Mouse (Mus musculus) liver, embryonic 12.5 days (tissue): ENCODE results near the gene Syne3. TPM values are rescaled to one million over a fixed set of nuclear protein-coding genes. Genes with fewer than 3 reads are reported as not detected.

ENCODE experiments used
- ATAC-seq: fragments of 200-750 bp; cut with Nextera tagmentation; 2 replicates; pipeline ENCODE4 v1.8.0; 2017; ENCODE audit warnings: moderate number of reproducible peaks, mild to moderate bottlenecking, moderate library complexity
- H3K27ac ChIP-seq: fragments of 300-500 bp; sonication (generic); 2 replicates; pipeline ENCODE4 v1.5.1; 2016; ENCODE audit warnings: mild to moderate bottlenecking
- H3K27me3 ChIP-seq: fragments of 300-500 bp; sonication (generic); replicated peaks from 2 replicates; pipeline ENCODE4 v1.6.1; 2016; ENCODE audit warnings: mild to moderate bottlenecking, moderate library complexity
- H3K36me3 ChIP-seq: fragments of 300-500 bp; sonication (generic); 2 replicates; pipeline ENCODE4 v1.6.1; 2016; ENCODE audit warnings: mild to moderate bottlenecking, moderate library complexity
- H3K4me1 ChIP-seq: fragments of 300-500 bp; sonication (generic); 2 replicates; pipeline ENCODE4 v1.6.1; 2016
- H3K4me2 ChIP-seq: fragments of 300-500 bp; sonication (generic); 2 replicates; pipeline ENCODE4 v1.6.1; 2016; ENCODE audit warnings: mild to moderate bottlenecking, moderate library complexity
- H3K4me3 ChIP-seq: fragments of 300-500 bp; sonication (generic); 2 replicates; pipeline ENCODE4 v1.5.1; 2016; ENCODE audit warnings: mild to moderate bottlenecking, moderate library complexity
- H3K9ac ChIP-seq: fragments of 300-500 bp; sonication (generic); 2 replicates; pipeline ENCODE4 v1.6.1; 2016; ENCODE audit warnings: mild to moderate bottlenecking, moderate library complexity
- H3K9me3 ChIP-seq: fragments of 300-500 bp; sonication (generic); replicated peaks from 2 replicates; pipeline ENCODE4 v1.6.1; 2016; ENCODE audit warnings: mild to moderate bottlenecking, moderate library complexity
- WGBS: fragments of 180-500 bp; shearing (Covaris S2); methylation state at CpG from one replicate; pipeline ENCODE4 v1.1.7; 2016; ENCODE audit not compliant: insufficient replicate concordance; 5-methylcytosine and 5-hydroxymethylcytosine counted together
- polyA plus RNA-seq: library from polyadenylated mRNA; unstranded; fragments of >200 nt; fragmentation: Nextera tagmentation; extraction: Ambion mirVana; gene quantifications from 2 replicates; pipeline ENCODE4 v1.2.1, GENCODE M21; 2016

The Syne3 gene
- polyA plus RNA-seq, 1 experiment from 2014 or later: 2.1 TPM

DNA sequence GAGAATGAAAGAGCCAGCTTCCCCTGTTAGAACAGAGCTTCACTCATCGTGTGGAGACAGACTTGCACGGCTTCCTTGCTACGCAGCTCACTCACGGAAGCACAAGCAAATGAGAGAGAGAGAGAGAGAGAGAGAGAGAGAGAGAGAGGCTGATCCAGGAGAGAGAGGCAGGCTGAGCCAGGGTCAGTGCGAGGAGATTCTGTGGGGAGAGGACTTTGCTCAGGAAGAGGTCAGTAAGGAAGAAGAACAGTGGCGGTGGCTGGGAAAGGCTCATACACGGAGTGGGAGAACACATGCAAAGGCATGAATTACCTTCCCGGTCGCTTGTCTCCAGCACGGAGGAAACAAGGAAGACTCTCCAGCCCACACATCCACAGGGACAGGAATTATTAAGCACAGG is 12.4 kb downstream of the Syne3 start:
- H3K4me3 ChIP-seq: no peak overlapping the region
- no peaks in the 10 kb centered on the region for H3K9me3 ChIP-seq
- H3K36me3 ChIP-seq: no peaks in the 10 kb centered on the region
- no peak overlapping the region for H3K4me2 ChIP-seq
- 79% methylated on average over 10 of the region's 10 CpGs for WGBS
- 0 out of 2 replicates have a peak, but pooled peaks cover 3% of the 10 kb centered on the region for H3K27me3 ChIP-seq
- no peak overlapping the region for H3K27ac ChIP-seq
- ATAC-seq: no peak
- H3K9ac ChIP-seq: no peak overlapping the region
- peaks cover 91% of the 10 kb centered on the region for H3K4me1 ChIP-seq

DNA sequence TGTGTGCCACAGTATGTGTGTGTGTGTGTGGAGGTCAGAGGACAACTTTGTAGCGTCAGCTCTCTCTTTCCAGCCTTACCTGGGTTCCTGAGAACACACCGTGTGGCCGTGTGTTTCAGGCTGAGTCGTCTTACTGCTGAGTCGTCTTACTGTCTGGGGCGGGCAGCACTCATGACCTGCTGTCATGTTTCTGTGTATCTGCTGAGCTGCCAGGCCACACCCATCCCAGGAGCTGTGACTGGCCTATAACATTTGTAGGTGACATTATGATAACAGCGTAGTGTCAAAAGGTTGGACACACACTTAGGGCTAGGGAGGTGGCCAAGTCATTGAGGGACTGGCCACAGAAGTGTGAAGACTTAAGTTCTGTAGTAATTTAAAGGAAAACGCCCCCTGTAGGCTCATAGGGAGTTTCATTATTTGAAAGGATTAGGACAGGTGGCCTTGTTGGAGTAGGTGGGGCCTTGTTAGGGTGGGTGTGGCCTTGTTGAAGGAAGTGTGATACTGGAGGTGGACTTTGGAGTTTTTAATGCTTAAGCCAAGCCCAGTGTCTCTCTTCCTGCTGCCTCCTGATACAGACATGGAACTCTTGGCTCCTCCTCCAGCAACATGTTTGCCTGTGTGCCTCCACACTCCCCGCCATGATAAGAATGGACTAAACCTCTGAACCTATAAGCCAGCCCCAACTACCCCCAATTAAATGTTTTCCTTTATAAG is 13.4 kb downstream of the Syne3 start:
- ATAC-seq: peak; percentile 83
- Histone ChIP-seq H3K9me3 (no peaks in the 10 kb centered on the region), H3K9ac (no peak overlapping the region), H3K27me3 (0 out of 2 replicates have a peak, but pooled peaks cover 3% of the 10 kb centered on the region), H3K4me1 (peaks cover 87% of the 10 kb centered on the region), H3K4me2 (peak overlapping the region; percentile 17; the same call in 1 of the 2 replicates), H3K36me3 (no peaks in the 10 kb centered on the region), H3K27ac (peak overlapping the region; percentile 67), H3K4me3 (no peak overlapping the region)
- 45% methylated on average over 9 of the region's 9 CpGs for WGBS

DNA sequence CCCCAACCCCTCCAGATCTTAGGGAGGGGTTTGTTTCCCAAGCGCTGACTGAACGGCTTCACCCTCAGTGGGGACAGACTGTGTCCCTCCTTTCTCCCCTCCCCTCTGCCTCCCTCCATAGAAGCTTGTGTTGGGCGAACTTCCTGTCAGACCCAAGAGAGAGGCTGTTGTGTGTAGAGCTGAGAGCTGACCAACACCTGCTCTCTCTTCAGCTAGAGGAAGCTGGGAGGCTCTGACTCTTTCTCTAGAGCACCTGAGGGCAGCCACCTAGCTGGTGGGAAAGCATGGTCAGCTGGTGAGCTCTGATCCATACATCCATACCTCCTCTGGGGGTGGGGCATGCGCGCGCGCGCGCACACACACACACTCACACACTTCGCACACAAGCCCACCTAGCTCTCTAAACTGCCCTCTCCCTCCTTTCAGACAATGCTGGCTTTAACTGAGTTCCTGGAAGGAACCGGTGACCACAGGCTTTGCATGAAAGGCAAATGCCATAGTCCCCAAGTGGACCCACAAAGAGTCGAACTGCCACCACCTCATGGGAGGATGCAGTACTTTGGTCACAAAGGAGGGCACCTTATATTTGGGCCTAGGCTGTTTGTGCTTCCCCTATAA is 14.2 kb downstream of the Syne3 start:
- H3K27me3 ChIP-seq: 0 out of 2 replicates have a peak, but pooled peaks cover 3% of the 10 kb centered on the region
- H3K36me3 ChIP-seq: no peaks in the 10 kb centered on the region
- peak overlapping the region; percentile 67; the same call in 1 of the 2 replicates for H3K27ac ChIP-seq
- H3K4me1 ChIP-seq: peaks cover 87% of the 10 kb centered on the region
- WGBS: 73% methylated on average over 12 of the region's 12 CpGs
- no peak overlapping the region for H3K4me3 ChIP-seq
- no peak overlapping the region for H3K9ac ChIP-seq
- no peaks in the 10 kb centered on the region for H3K9me3 ChIP-seq
- 0 out of 2 replicates have a peak overlapping the region, but pooled peaks have one; percentile 17 for H3K4me2 ChIP-seq
- no peak for ATAC-seq

- Histone ChIP-seq H3K27ac (no peak overlapping the region), H3K4me3 (no peak overlapping the region), H3K4me2 (no peak overlapping the region), H3K4me1 (peaks cover 65% of the 10 kb centered on the region), H3K9ac (no peak overlapping the region), H3K36me3 (no peaks in the 10 kb centered on the region), H3K27me3 (0 out of 2 replicates have a peak, but pooled peaks cover 3% of the 10 kb centered on the region), H3K9me3 (no peaks in the 10 kb centered on the region)
- ATAC-seq: no peak
- WGBS: 78% methylated on average over 8 of the region's 8 CpGs
Observed at GRCm38 (mm10) chr12:104992838-104993237, 16.8 kb downstream of the Syne3 start.

GRCm38 (mm10) chr12:104992123-104992741 is 17.4 kb downstream of the Syne3 start:
- peaks cover 59% of the 10 kb centered on the region for H3K4me1 ChIP-seq
- 58% methylated on average over 10 of the region's 10 CpGs for WGBS
- no peak overlapping the region for H3K27ac ChIP-seq
- H3K36me3 ChIP-seq: no peaks in the 10 kb centered on the region
- no peaks in the 10 kb centered on the region for H3K9me3 ChIP-seq
- ATAC-seq: no peak
- no peak overlapping the region for H3K4me3 ChIP-seq
- H3K9ac ChIP-seq: no peak overlapping the region
- 0 out of 2 replicates have a peak, but pooled peaks cover 3% of the 10 kb centered on the region for H3K27me3 ChIP-seq
- no peak overlapping the region for H3K4me2 ChIP-seq

- 0 out of 2 replicates have a peak, but pooled peaks cover 3% of the 10 kb centered on the region for H3K27me3 ChIP-seq
- 41% methylated on average over 13 of the region's 13 CpGs for WGBS
- H3K4me1 ChIP-seq: peaks cover 55% of the 10 kb centered on the region
- no peak overlapping the region for H3K4me2 ChIP-seq
- peak overlapping the region; percentile 34; the same call in 1 of the 2 replicates for H3K27ac ChIP-seq
- no peaks in the 10 kb centered on the region for H3K36me3 ChIP-seq
- H3K4me3 ChIP-seq: no peak overlapping the region
- ATAC-seq: peak; percentile 32
- no peaks in the 10 kb centered on the region for H3K9me3 ChIP-seq
- H3K9ac ChIP-seq: no peak overlapping the region
Observed at GRCm38 (mm10) chr12:104990741-104991454, 18.7 kb downstream of the Syne3 start.

- H3K4me3 ChIP-seq: no peak overlapping the region
- H3K36me3 ChIP-seq: peaks cover 5% of the 10 kb centered on the region; the same call in 1 of the 2 replicates
- no peaks in the 10 kb centered on the region; the same call in 1 of the 2 replicates for H3K9me3 ChIP-seq
- no peak for ATAC-seq
- no peak overlapping the region for H3K4me2 ChIP-seq
- H3K27ac ChIP-seq: no peak overlapping the region
- H3K4me1 ChIP-seq: peaks cover 41% of the 10 kb centered on the region
- H3K9ac ChIP-seq: no peak overlapping the region
- H3K27me3 ChIP-seq: no peaks in the 10 kb centered on the region
- WGBS: 83% methylated on average over 7 of the region's 7 CpGs
Observed at GRCm38 (mm10) chr12:104987936-104988335, 21.7 kb downstream of the Syne3 start.

- no peak overlapping the region for H3K4me2 ChIP-seq
- no peak overlapping the region for H3K9ac ChIP-seq
- no peak overlapping the region for H3K27ac ChIP-seq
- no peaks in the 10 kb centered on the region for H3K27me3 ChIP-seq
- ATAC-seq: no peak
- WGBS: 85% methylated on average over 9 of the region's 9 CpGs
- H3K4me1 ChIP-seq: peaks cover 34% of the 10 kb centered on the region
- H3K9me3 ChIP-seq: no peaks in the 10 kb centered on the region; the same call in 1 of the 2 replicates
- peaks cover 9% of the 10 kb centered on the region; the same call in 1 of the 2 replicates for H3K36me3 ChIP-seq
- H3K4me3 ChIP-seq: no peak overlapping the region
Observed at GRCm38 (mm10) chr12:104986781-104987180, 22.8 kb downstream of the Syne3 start.

DNA sequence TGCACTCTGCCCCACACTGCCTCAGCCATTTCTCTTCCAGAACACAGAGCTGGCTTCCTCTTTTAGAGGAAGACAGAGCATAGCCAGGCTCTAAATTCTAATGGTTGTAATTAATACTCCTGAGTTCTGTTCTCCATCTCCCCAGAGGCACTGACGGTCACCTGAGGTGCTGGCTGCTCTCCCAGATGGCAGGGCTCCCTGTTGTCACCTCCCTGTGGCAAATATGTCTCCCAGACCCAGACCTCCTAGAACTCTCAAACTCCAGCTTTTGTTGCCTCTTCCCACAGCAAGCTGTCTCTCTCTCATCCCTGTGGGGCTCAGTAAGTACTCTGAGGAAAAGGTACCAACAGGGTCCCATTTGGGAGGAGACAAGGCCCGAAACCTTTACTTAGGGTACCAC is 23.6 kb downstream of the Syne3 start:
- WGBS: 91% methylated on average over 2 of the region's 2 CpGs

DNA sequence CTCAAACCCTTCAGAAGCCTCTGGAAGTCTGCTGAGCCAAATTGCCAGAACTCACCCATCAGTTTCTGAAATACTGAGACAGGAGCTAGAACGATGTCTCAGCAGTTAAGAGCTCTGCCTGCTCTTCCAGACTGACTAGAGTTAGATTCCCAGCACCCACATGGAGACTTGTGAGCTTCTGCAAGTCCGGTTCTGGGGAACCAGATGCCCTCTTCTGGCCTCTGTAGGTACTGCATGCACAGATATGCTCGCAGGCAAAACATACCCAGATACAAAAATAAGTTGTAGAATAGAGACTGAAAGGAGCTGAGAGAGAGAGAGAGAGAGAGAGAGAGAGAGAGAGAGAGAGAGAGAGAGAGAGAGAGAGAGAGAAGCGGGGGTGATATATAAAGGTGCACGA is 24.5 kb downstream of the Syne3 start:
- no peak overlapping the region for H3K27ac ChIP-seq
- H3K9me3 ChIP-seq: no peaks in the 10 kb centered on the region; the same call in 1 of the 2 replicates
- no peak overlapping the region for H3K9ac ChIP-seq
- H3K4me1 ChIP-seq: peaks cover 17% of the 10 kb centered on the region; the same call in 1 of the 2 replicates
- H3K4me3 ChIP-seq: no peak overlapping the region
- no peak overlapping the region for H3K4me2 ChIP-seq
- no peak for ATAC-seq
- 70% methylated on average over 5 of the region's 5 CpGs for WGBS
- H3K27me3 ChIP-seq: no peaks in the 10 kb centered on the region
- peaks cover 9% of the 10 kb centered on the region; the same call in 1 of the 2 replicates for H3K36me3 ChIP-seq

More for the DNA sequence above, 23.6 kb downstream of the Syne3 start:
- Histone ChIP-seq H3K4me1 (peaks cover 27% of the 10 kb centered on the region), H3K4me2 (no peak overlapping the region), H3K27ac (no peak overlapping the region), H3K4me3 (no peak overlapping the region), H3K27me3 (no peaks in the 10 kb centered on the region), H3K36me3 (peaks cover 9% of the 10 kb centered on the region; the same call in 1 of the 2 replicates), H3K9me3 (no peaks in the 10 kb centered on the region; the same call in 1 of the 2 replicates), H3K9ac (no peak overlapping the region)
- no peak for ATAC-seq

GRCm38 (mm10) chr12:104983476-104983875 is 26.1 kb downstream of the Syne3 start:
- Histone ChIP-seq H3K27me3 (no peaks in the 10 kb centered on the region), H3K4me2 (no peak overlapping the region), H3K4me1 (peaks cover 22% of the 10 kb centered on the region; the same call in 1 of the 2 replicates), H3K4me3 (no peak overlapping the region), H3K9ac (no peak overlapping the region), H3K27ac (no peak overlapping the region), H3K9me3 (no peaks in the 10 kb centered on the region; the same call in 1 of the 2 replicates), H3K36me3 (peaks cover 9% of the 10 kb centered on the region; the same call in 1 of the 2 replicates)
- no peak for ATAC-seq
- WGBS: 68% methylated on average over 7 of the region's 7 CpGs
